Mouse (Mus musculus) CH12.LX (cell line): ENCODE results near the gene Bank1. TPM values are rescaled to one million over a fixed set of nuclear protein-coding genes. Genes with fewer than 3 reads are reported as not detected.

Experiments
- DNase-seq: peaks from one replicate; pipeline ENCODE4 v3.0.0-alpha.2; 2013; ENCODE audit errors: extremely low read depth
- H3K27ac ChIP-seq: 2 replicates; pipeline ENCODE4 v1.5.1; 2012; ENCODE audit warnings: low read depth, mild to moderate bottlenecking, control low read depth, moderate library complexity; ENCODE audit not compliant: insufficient read depth
- H3K27me3 ChIP-seq: replicated peaks from 2 replicates; pipeline ENCODE3; 2012; ENCODE audit warnings: inconsistent platforms
- H3K36me3 ChIP-seq, 2 experiments: replicated peaks in 1 of 2; 2 replicates each; pipeline versions ENCODE3 to v1.6.1; 2012; ENCODE audit warnings: inconsistent platforms in 1 of 2, low read length in 1 of 2, mild to moderate bottlenecking in 1 of 2, mixed read lengths in 1 of 2, moderate library complexity in 1 of 2; ENCODE audit not compliant: control insufficient read depth in 1 of 2, insufficient read depth in 1 of 2
- H3K4me1 ChIP-seq, 2 experiments: 2 replicates each; pipeline ENCODE4 v1.6.1; 2012; ENCODE audit warnings: inconsistent platforms in 1 of 2, moderate library complexity in 1 of 2; ENCODE audit not compliant: insufficient read depth in 2 of 2, control insufficient read depth in 1 of 2
- H3K4me2 ChIP-seq: 2 replicates; pipeline ENCODE4 v1.6.1; 2012; ENCODE audit warnings: low read depth, mild to moderate bottlenecking, control low read depth; ENCODE audit not compliant: poor library complexity, insufficient read depth, severe bottlenecking
- H3K4me3 ChIP-seq, 3 experiments: fragments of 150-350 bp in 1 of 3; sonication (generic) in 1 of 3; replicated peaks in 1 of 3; 2 replicates each; pipeline versions ENCODE3 to v1.5.1; 2011 to 2012; ENCODE audit warnings: low read depth in 2 of 3, low read length in 2 of 3, mild to moderate bottlenecking in 2 of 3, moderate library complexity in 2 of 3, control low read depth in 1 of 3, improper control_type of control experiment in 1 of 3, inconsistent platforms in 1 of 3, mixed read lengths in 1 of 3; ENCODE audit not compliant: poor library complexity in 1 of 3
- H3K79me2 ChIP-seq: replicated peaks from 2 replicates; pipeline ENCODE4 v1.6.1; 2012; ENCODE audit warnings: mild to moderate bottlenecking, moderate library complexity; ENCODE audit not compliant: control insufficient read depth, poor library complexity, insufficient read depth, severe bottlenecking; ENCODE audit errors: extremely low read depth
- H3K9ac ChIP-seq: 2 replicates; pipeline ENCODE4 v1.6.1; 2012; ENCODE audit warnings: low read depth, mild to moderate bottlenecking, control low read depth, moderate library complexity; ENCODE audit not compliant: insufficient read depth
- H3K9me3 ChIP-seq: replicated peaks from 2 replicates; pipeline ENCODE3; 2012; ENCODE audit warnings: low read length, inconsistent platforms, mixed read lengths
- CHD1 ChIP-seq: IDR thresholded peaks from 2 replicates; pipeline ENCODE4 v1.6.1; 2012; ENCODE audit warnings: low read depth, low read length, improper control_type of control experiment, inconsistent platforms
- CTCF ChIP-seq, 2 experiments: IDR thresholded peaks in 1 of 2; conservative IDR thresholded peaks in 1 of 2; 2 replicates each; pipeline ENCODE4 v1.5.1; 2011 to 2012; ENCODE audit warnings: low read depth in 2 of 2, low read length in 2 of 2, improper control_type of control experiment in 1 of 2, inconsistent platforms in 1 of 2, mild to moderate bottlenecking in 1 of 2, moderate library complexity in 1 of 2
- E2F4 ChIP-seq: IDR thresholded peaks from 2 replicates; pipeline ENCODE4 v1.6.1; 2011; ENCODE audit warnings: low read depth, low read length, improper control_type of control experiment; ENCODE audit not compliant: insufficient replicate concordance
- ELF1 ChIP-seq: IDR thresholded peaks from 2 replicates; pipeline ENCODE4 v1.6.1; 2014; ENCODE audit warnings: low read depth, mild to moderate bottlenecking, inconsistent platforms, low read length, improper control_type of control experiment
- EP300 ChIP-seq: IDR thresholded peaks from 2 replicates; pipeline ENCODE4 v1.6.1; 2011; ENCODE audit warnings: low read length, improper control_type of control experiment
- ETS1 ChIP-seq: conservative IDR thresholded peaks from 2 replicates; pipeline ENCODE4 v1.6.1; 2012; ENCODE audit warnings: low read depth, mild to moderate bottlenecking, inconsistent platforms, low read length, improper control_type of control experiment, moderate library complexity
- GABPA ChIP-seq: IDR thresholded peaks from 2 replicates; pipeline ENCODE4 v1.6.1; 2012; ENCODE audit warnings: low read depth, low read length, improper control_type of control experiment, inconsistent platforms; ENCODE audit not compliant: insufficient replicate concordance
- HCFC1 ChIP-seq: IDR thresholded peaks from 2 replicates; pipeline ENCODE4 v1.6.1; 2012; ENCODE audit warnings: low read depth, mild to moderate bottlenecking, inconsistent platforms, low read length, improper control_type of control experiment
- IRF4 ChIP-seq: IDR thresholded peaks from 2 replicates; pipeline ENCODE4 v1.6.1; 2014; ENCODE audit warnings: low read depth, mild to moderate bottlenecking, inconsistent platforms, low read length, improper control_type of control experiment
- JUN ChIP-seq: IDR thresholded peaks from 2 replicates; pipeline ENCODE4 v1.6.1; 2011; ENCODE audit warnings: low read depth, mild to moderate bottlenecking, low read length, improper control_type of control experiment, moderate library complexity; ENCODE audit not compliant: insufficient read depth
- JUND ChIP-seq: conservative IDR thresholded peaks from 2 replicates; pipeline ENCODE4 v1.6.1; 2011; ENCODE audit warnings: low read depth, low read length, improper control_type of control experiment
- MAFK ChIP-seq: IDR thresholded peaks from 2 replicates; pipeline ENCODE4 v1.6.1; 2011; ENCODE audit warnings: low read length, improper control_type of control experiment; ENCODE audit not compliant: insufficient replicate concordance
- MAX ChIP-seq: IDR thresholded peaks from 2 replicates; pipeline ENCODE4 v1.6.1; 2011; ENCODE audit warnings: low read length, improper control_type of control experiment
- MEF2A ChIP-seq: IDR thresholded peaks from 2 replicates; pipeline ENCODE4 v1.6.1; 2014; ENCODE audit warnings: low read depth, mild to moderate bottlenecking, inconsistent platforms, low read length, improper control_type of control experiment, borderline replicate concordance
- NELFE ChIP-seq: IDR thresholded peaks from 2 replicates; pipeline ENCODE4 v1.6.1; 2011; ENCODE audit warnings: low read depth, low read length, improper control_type of control experiment
- NRF1 ChIP-seq: IDR thresholded peaks from 2 replicates; pipeline ENCODE4 v1.6.1; 2014; ENCODE audit warnings: low read depth, mild to moderate bottlenecking, inconsistent platforms, low read length, improper control_type of control experiment, moderate library complexity
- POLR2A ChIP-seq: IDR thresholded peaks from 2 replicates; pipeline ENCODE4 v1.6.1; 2011; ENCODE audit warnings: low read depth, mild to moderate bottlenecking, improper control_type of control experiment, low read length
- POLR2AphosphoS2 ChIP-seq: IDR thresholded peaks from 2 replicates; pipeline ENCODE4 v1.6.1; 2011; ENCODE audit warnings: low read depth, low read length, improper control_type of control experiment
- RAD21 ChIP-seq: IDR thresholded peaks from 2 replicates; pipeline ENCODE4 v1.6.1; 2011; ENCODE audit warnings: low read depth, mild to moderate bottlenecking, low read length, improper control_type of control experiment, moderate library complexity
- SIN3A ChIP-seq: IDR thresholded peaks from 2 replicates; pipeline ENCODE4 v1.6.1; 2012; ENCODE audit warnings: low read length, improper control_type of control experiment, inconsistent platforms
- TCF12 ChIP-seq: IDR thresholded peaks from 2 replicates; pipeline ENCODE4 v1.6.1; 2014; ENCODE audit warnings: low read depth, mild to moderate bottlenecking, inconsistent platforms, low read length, improper control_type of control experiment
- UBTF ChIP-seq: IDR thresholded peaks from 2 replicates; pipeline ENCODE4 v1.6.1; 2012; ENCODE audit warnings: low read depth, mild to moderate bottlenecking, inconsistent platforms, low read length, improper control_type of control experiment, moderate library complexity
- USF1 ChIP-seq: IDR thresholded peaks from 2 replicates; pipeline ENCODE4 v1.6.1; 2014; ENCODE audit warnings: low read depth, mild to moderate bottlenecking, inconsistent platforms, low read length, improper control_type of control experiment
- USF2 ChIP-seq: conservative IDR thresholded peaks from 2 replicates; pipeline ENCODE4 v1.6.1; 2011; ENCODE audit warnings: low read depth, low read length, improper control_type of control experiment
- ZC3H11A ChIP-seq: IDR thresholded peaks from 2 replicates; pipeline ENCODE4 v1.6.1; 2012; ENCODE audit warnings: low read depth, mild to moderate bottlenecking, inconsistent platforms, low read length, improper control_type of control experiment
- ZMIZ1 ChIP-seq: IDR thresholded peaks from 2 replicates; pipeline ENCODE4 v1.6.1; 2012; ENCODE audit warnings: low read depth, mild to moderate bottlenecking, inconsistent platforms, low read length, improper control_type of control experiment
- ZNF384 ChIP-seq: IDR thresholded peaks from 2 replicates; pipeline ENCODE4 v1.6.1; 2012; ENCODE audit warnings: low read depth, low read length, improper control_type of control experiment, inconsistent platforms
- dilution Hi-C: fragments of 300-500 bp; cut with MboI; formaldehyde crosslinking; loops from 2 replicates; pipeline ENCODE4 v1.14.3; 2020; ENCODE audit warnings: low sequenced_read_pairs; ENCODE audit not compliant: extremely low pct_unique_long_range_greater_than_20kb, extremely low pct_ligation_motif_present
- in situ Hi-C: fragments of 300-500 bp; cut with MboI; formaldehyde crosslinking; loops from 3 replicates; pipeline ENCODE4 v1.14.3; 2019; ENCODE audit warnings: low sequenced_read_pairs, low pct_ligation_motif_present, low pct_unique_long_range_greater_than_20kb, mixed read lengths
- polyA plus RNA-seq: library from polyadenylated mRNA; unstranded; fragments of >175 nt; gene quantifications from 2 replicates; pipeline ENCODE4 v1.2.1, GENCODE M21; 2012; ENCODE audit warnings: low read depth; ENCODE audit not compliant: insufficient read length
- total RNA-seq, 2 experiments: library from RNA; depleted of rRNA; stranded (reverse); fragments of 300-350 nt in 1 of 2; fragments of >200 nt in 1 of 2; gene quantifications; 2 replicates each; pipeline ENCODE4 v1.2.3; 2012 to 2014

The Bank1 gene
- total and polyA plus RNA-seq, 3 experiments, result 13.1 to 36.2 (median 27.3) TPM

GRCm38 (mm10) chr3:136078535-136078934 is 247.3 kb downstream of the Bank1 start:
- no peak for TF ChIP-seq POLR2A
- no peak for TF ChIP-seq IRF4
- no peak for TF ChIP-seq TCF12
- TF ChIP-seq POLR2AphosphoS2, result no peak
- TF ChIP-seq ZNF384, result no peak
- TF ChIP-seq UBTF, result no peak
- TF ChIP-seq SIN3A, result no peak
- TF ChIP-seq USF2, result no peak
- no peak for TF ChIP-seq HCFC1
- TF ChIP-seq, all 38 proteins: peak for 0
- Histone ChIP-seq H3K4me2 (no peak overlapping the region), H3K9me3 (peaks cover 3% of the 10 kb centered on the region), H3K79me2 (no peaks in the 10 kb centered on the region), H3K27me3 (no peaks in the 10 kb centered on the region), H3K36me3 (peaks cover 0 to 18% of the 10 kb centered on the region in 2 experiments), H3K27ac (no peak overlapping the region), H3K4me3 (no peak overlapping the region), H3K4me1 (no peaks in the 10 kb centered on the region), H3K9ac (no peak overlapping the region)
- in situ Hi-C loops, result no loop called here
- DNase-seq, result no peak
- dilution Hi-C loops, result no loop called here

DNA sequence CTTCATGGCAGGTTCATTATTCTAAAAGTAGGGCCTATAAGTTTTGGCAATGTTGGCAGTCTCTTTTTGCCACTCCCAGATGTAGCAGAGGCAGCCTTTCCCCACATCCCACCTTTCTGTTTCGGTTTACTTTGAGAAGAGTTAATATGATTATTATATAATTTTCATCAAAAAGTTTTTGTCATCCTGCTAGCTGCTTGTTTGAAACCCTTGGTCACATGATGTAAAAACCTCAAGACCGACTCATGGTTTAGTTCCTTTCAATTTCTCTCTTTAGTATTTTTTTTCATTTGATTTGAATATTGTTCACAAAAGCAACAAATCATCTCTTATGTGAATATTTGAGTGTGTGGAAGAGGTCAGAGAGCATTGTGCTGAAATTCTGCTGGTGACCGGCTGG is 255.5 kb downstream of the Bank1 start:
- H3K27ac ChIP-seq, result no peak overlapping the region
- H3K9ac ChIP-seq, result no peak overlapping the region

DNA sequence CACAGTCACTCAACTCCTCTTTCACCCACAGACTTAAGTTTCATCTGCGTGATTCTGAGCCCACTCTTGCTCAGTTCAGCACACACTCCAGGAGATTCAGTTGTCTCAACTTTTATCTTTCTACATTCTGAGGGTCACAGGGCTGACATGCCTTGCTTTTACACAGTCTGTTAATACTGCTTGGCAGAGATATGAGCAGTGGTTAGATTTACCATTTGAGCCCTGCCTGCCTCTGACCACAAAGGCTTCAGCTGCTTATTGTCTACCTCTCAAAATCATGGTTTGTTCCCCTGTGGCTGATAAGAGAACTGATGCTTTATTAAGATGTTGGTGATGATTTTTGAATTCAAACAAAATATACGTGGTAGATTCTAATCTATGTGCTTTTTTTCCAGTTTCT is 264.0 kb downstream of the Bank1 start:
- no peak overlapping the region for H3K4me2 ChIP-seq
- TF ChIP-seq ZC3H11A (no peak), GABPA (no peak), MAX (no peak), USF1 (no peak), UBTF (no peak), RAD21 (no peak), E2F4 (no peak), ETS1 (no peak), EP300 (no peak), ELF1 (no peak), POLR2AphosphoS2 (no peak), JUN (no peak), TCF12 (no peak)
- peaks cover 0 to under 1% of the 10 kb centered on the region in 2 experiments; a peak in 1 of 4 replicates for H3K4me1 ChIP-seq
- H3K9ac ChIP-seq, result no peak overlapping the region
- no peaks in the 10 kb centered on the region for H3K27me3 ChIP-seq
- H3K4me3 ChIP-seq, result no peak overlapping the region
- in situ Hi-C loops (no loop called here), dilution Hi-C loops (no loop called here)
- no peaks in the 10 kb centered on the region for H3K9me3 ChIP-seq
- peaks cover 0 to 11% of the 10 kb centered on the region in 2 experiments for H3K36me3 ChIP-seq
- no peaks in the 10 kb centered on the region for H3K79me2 ChIP-seq
- H3K27ac ChIP-seq, result no peak overlapping the region
- DNase-seq, result no peak

More for the DNA sequence above, 255.5 kb downstream of the Bank1 start:
- H3K36me3 ChIP-seq, result peaks cover 0 to 14% of the 10 kb centered on the region in 2 experiments
- DNase-seq, result no peak
- H3K27me3 ChIP-seq, result no peaks in the 10 kb centered on the region
- H3K4me1 ChIP-seq, result peaks cover 0 to 6% of the 10 kb centered on the region in 2 experiments; a peak in 1 of 4 replicates
- H3K4me2 ChIP-seq, result no peak overlapping the region
- H3K79me2 ChIP-seq, result no peaks in the 10 kb centered on the region
- no peak overlapping the region for H3K4me3 ChIP-seq
- in situ Hi-C loops, result no loop called here
- dilution Hi-C loops, result no loop called here
- H3K9me3 ChIP-seq, result no peaks in the 10 kb centered on the region
- TF ChIP-seq JUND (no peak), NRF1 (no peak), USF2 (no peak), MAFK (no peak), CTCF (conservative IDR thresholded peaks at IDR 0.05 in 1 of 2, IDR thresholded peaks at IDR 0.05 in 1 of 2; ENCODE audit: low read depth in 2 of 2, low read length in 2 of 2) (no peak), POLR2AphosphoS2 (no peak), CHD1 (no peak), ZC3H11A (no peak), NELFE (no peak), TCF12 (no peak), SIN3A (no peak), MEF2A (no peak), ZMIZ1 (no peak), E2F4 (no peak)
- TF ChIP-seq, all 38 proteins: peak for 0
